Mouse (Mus musculus): ENCODE data around the gene Znrf2. TPM values are rescaled to one million over a fixed set of nuclear protein-coding genes. Genes with fewer than 3 reads are reported as not detected.
A peak's percentile ranks its signal among the peaks of the same experiment; 100 is the strongest.

Gene Znrf2
- polyA plus RNA-seq (2012; ENCODE audit: insufficient read depth, low replicate concordance) = 15.8 and 22.0 TPM in 2 replicates

DNA sequence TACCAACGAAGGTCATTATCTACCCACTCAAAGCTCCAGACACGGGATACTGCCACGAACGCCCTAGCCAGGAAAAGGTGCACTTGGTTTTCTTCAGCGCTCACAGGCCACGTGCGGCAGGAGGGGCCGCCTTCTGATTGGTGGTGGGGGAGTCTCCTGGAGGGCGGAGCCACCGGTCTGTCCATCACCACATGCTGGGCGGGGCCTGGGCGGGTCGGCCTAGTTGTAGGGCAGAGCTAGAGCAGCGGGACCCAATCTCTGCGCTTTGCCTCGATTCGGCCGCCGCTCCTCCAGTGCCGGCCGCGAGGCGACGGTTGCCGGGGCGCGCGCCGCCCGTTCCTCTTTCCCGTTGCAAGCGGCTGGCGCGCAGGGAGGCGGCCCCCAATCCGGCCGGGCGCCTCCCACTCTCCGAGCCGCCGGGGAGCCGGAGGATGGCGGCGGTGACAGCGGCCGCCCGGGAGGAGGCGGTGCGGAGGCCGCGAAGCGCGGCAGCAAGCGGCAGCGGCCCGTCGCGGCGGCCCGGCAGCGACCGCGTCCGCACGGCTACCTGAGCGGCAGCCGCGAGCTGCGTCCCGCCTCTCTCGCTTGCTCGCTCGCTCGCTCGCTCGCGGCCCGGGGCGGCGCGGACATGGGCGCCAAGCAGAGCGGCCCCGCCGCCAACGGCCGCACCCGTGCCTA, at the start of gene Znrf2:
Gene Znrf2, plus strand, starts transcription at position 529 of the 678 bp plus-strand sequence.
- TF ChIP-seq GATA1 (IDR thresholded peaks at IDR 0.05; ENCODE audit: borderline replicate concordance, low read length) = no peak
- peak within 1 kb of the TSS; percentile 96 for H3K4me3 ChIP-seq (replicated peaks)
- no peaks in the 10 kb centered on the region for H3K27me3 ChIP-seq (replicated peaks)
- peaks cover 2% of the 10 kb centered on the region for H3K36me3 ChIP-seq (replicated peaks; ENCODE audit: low read length)
- H3K4me1 ChIP-seq = peaks cover 59% of the 10 kb centered on the region
- H3K9me3 ChIP-seq = no peaks in the 10 kb centered on the region

DNA sequence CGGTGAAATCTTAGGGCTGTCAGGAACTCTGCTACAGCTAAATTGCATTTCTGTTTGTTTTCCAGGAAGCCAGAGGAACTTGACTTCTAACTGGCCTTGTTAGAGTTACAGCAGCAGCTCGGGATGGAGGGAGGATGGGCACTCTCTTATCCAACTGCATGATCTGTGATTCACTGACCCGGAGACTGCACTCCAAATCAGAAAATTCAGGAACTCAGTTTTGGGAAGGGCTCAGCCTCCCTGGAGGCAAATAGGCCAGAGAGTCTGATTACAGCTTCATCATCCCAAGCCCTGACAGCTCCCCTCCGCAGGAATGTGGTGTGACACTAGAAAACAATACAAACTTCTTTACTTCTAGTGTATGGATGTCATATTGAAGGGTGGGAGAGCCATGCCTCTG, 49.0 kb upstream of the Znrf2 start:
- H3K36me3 ChIP-seq (replicated peaks; ENCODE audit: low read length) = peaks cover 3% of the 10 kb centered on the region
- peaks cover 8% of the 10 kb centered on the region for H3K27me3 ChIP-seq (replicated peaks)
- H3K4me1 ChIP-seq = peaks cover 53% of the 10 kb centered on the region
- no peak overlapping the region for H3K4me3 ChIP-seq (replicated peaks)
- TF ChIP-seq GATA1 (IDR thresholded peaks at IDR 0.05; ENCODE audit: borderline replicate concordance, low read length) = no peak
- no peak for TF ChIP-seq FLI1 (IDR thresholded peaks at IDR 0.05; ENCODE audit: low read length)
- H3K9me3 ChIP-seq = peaks cover 9% of the 10 kb centered on the region

- no peak for TF ChIP-seq GATA1 (IDR thresholded peaks at IDR 0.05; ENCODE audit: borderline replicate concordance, low read length)
- no peak for TF ChIP-seq FLI1 (IDR thresholded peaks at IDR 0.05; ENCODE audit: low read length)
- H3K4me3 ChIP-seq (replicated peaks) = no peak overlapping the region
- peaks cover 21% of the 10 kb centered on the region for H3K9me3 ChIP-seq
- peaks cover 8% of the 10 kb centered on the region for H3K36me3 ChIP-seq (replicated peaks; ENCODE audit: low read length)
- peaks cover 30% of the 10 kb centered on the region for H3K4me1 ChIP-seq
- H3K27me3 ChIP-seq (replicated peaks) = peaks cover 9% of the 10 kb centered on the region
Observed at GRCm38 (mm10) chr6:54770766-54771165, 46.0 kb upstream of the Znrf2 start.

DNA sequence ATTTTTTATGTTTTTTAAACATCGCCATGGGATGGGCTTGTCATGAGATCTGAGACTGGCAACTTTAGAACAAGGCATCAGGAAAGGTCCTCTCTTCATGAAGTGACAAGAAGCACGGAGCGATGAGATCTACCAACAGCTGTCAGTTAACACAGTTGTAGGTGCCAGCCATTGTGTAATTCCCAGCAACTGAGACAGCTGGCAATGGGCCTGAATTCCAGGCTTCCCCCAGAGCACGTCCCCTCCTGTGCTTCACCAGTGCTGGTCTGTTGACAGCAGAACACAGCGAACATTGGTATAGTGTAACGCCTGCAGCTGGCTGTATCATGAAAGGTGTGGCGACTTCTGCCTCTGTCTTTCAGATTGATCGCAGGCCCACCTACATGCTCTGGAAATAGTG, 45.5 kb upstream of the Znrf2 start:
- H3K4me1 ChIP-seq = peaks cover 34% of the 10 kb centered on the region
- peaks cover 8% of the 10 kb centered on the region for H3K36me3 ChIP-seq (replicated peaks; ENCODE audit: low read length)
- H3K27me3 ChIP-seq (replicated peaks) = peaks cover 9% of the 10 kb centered on the region
- peaks cover 21% of the 10 kb centered on the region for H3K9me3 ChIP-seq
- H3K4me3 ChIP-seq (replicated peaks) = no peak overlapping the region
- TF ChIP-seq FLI1 (IDR thresholded peaks at IDR 0.05; ENCODE audit: low read length) (no peak), GATA1 (IDR thresholded peaks at IDR 0.05; ENCODE audit: borderline replicate concordance, low read length) (no peak)

GRCm38 (mm10) chr6:54772078-54772477, 44.6 kb upstream of the Znrf2 start:
- peaks cover 21% of the 10 kb centered on the region for H3K9me3 ChIP-seq
- TF ChIP-seq GATA1 (IDR thresholded peaks at IDR 0.05; ENCODE audit: borderline replicate concordance, low read length) (no peak), FLI1 (IDR thresholded peaks at IDR 0.05; ENCODE audit: low read length) (no peak)
- H3K27me3 ChIP-seq (replicated peaks) = peaks cover 9% of the 10 kb centered on the region
- peaks cover 8% of the 10 kb centered on the region for H3K36me3 ChIP-seq (replicated peaks; ENCODE audit: low read length)
- peaks cover 40% of the 10 kb centered on the region for H3K4me1 ChIP-seq
- H3K4me3 ChIP-seq (replicated peaks) = no peak overlapping the region

DNA sequence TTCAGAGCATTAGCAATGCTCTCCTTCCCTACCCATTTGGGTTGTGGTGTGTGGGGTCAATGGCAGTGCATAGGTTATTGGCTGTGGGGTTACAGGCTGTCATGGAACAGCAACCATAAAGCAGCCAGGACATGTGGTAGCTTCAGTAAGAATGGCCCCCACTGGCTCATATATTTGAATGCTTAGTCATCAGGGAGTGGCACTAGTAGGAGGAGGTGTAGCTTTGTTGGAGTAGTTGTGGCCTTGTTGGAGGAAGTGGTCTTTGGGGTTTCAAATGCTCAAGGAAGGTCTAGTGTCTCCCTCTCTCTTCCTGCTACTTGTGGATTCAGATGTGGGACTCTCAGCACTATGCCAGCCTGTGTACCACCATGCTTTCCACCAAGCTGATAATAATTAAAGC, 41.0 kb upstream of the Znrf2 start:
- Histone ChIP-seq H3K27me3 (replicated peaks) (peaks cover 4% of the 10 kb centered on the region), H3K4me3 (replicated peaks) (no peak overlapping the region), H3K36me3 (replicated peaks; ENCODE audit: low read length) (peaks cover 8% of the 10 kb centered on the region), H3K9me3 (peaks cover 21% of the 10 kb centered on the region), H3K4me1 (peaks cover 44% of the 10 kb centered on the region)
- TF ChIP-seq FLI1 (IDR thresholded peaks at IDR 0.05; ENCODE audit: low read length) = no peak
- TF ChIP-seq GATA1 (IDR thresholded peaks at IDR 0.05; ENCODE audit: borderline replicate concordance, low read length) = no peak

DNA sequence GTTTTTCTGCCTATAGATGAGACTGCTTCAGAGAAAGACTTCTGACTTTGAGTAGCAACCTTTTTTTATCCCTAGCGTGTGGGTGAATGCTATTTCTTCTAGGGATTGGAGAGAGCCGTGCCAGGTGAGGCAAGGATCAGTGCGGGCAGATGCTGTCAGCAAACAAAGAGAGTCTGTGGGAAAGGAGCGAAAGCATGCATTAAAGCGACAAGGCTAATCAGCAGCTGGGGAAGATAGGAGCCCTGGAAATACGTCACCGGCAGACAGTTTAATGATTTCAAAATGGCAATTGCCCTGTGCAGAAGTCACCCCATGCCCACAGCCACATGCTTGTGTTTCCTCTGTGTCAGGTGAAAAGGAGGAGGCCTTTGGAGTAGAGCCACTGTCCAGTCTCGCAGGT, 39.1 kb upstream of the Znrf2 start:
- H3K36me3 ChIP-seq (replicated peaks; ENCODE audit: low read length) = peaks cover 6% of the 10 kb centered on the region
- TF ChIP-seq GATA1 (IDR thresholded peaks at IDR 0.05; ENCODE audit: borderline replicate concordance, low read length) (no peak), FLI1 (IDR thresholded peaks at IDR 0.05; ENCODE audit: low read length) (no peak)
- H3K27me3 ChIP-seq (replicated peaks) = peaks cover 2% of the 10 kb centered on the region
- peaks cover 56% of the 10 kb centered on the region for H3K4me1 ChIP-seq
- peaks cover 12% of the 10 kb centered on the region for H3K9me3 ChIP-seq
- no peak overlapping the region for H3K4me3 ChIP-seq (replicated peaks)

DNA sequence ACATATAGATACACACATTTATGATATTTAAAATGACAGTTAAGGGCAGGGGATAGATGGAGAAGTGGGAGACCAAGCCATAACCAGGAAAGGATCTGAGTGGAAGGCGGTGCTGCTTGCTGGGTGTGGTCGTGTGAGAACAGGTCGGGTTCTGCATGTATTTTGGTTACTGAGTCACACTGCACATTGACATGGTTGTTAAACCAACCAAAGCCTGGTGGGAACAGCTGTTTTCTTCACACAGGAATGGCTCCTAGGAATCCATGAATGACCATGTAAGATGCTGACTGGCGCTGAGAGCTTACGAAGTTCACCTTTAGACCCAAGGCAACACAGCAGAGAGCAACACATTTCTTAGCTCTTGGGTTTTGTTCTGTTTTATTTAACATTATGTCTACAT, 36.7 kb upstream of the Znrf2 start:
- Histone ChIP-seq H3K36me3 (replicated peaks; ENCODE audit: low read length) (no peaks in the 10 kb centered on the region), H3K4me3 (replicated peaks) (no peak overlapping the region), H3K27me3 (replicated peaks) (no peaks in the 10 kb centered on the region), H3K4me1 (peaks cover 68% of the 10 kb centered on the region), H3K9me3 (no peaks in the 10 kb centered on the region)
- TF ChIP-seq FLI1 (IDR thresholded peaks at IDR 0.05; ENCODE audit: low read length) (no peak), GATA1 (IDR thresholded peaks at IDR 0.05; ENCODE audit: borderline replicate concordance, low read length) (no peak)

DNA sequence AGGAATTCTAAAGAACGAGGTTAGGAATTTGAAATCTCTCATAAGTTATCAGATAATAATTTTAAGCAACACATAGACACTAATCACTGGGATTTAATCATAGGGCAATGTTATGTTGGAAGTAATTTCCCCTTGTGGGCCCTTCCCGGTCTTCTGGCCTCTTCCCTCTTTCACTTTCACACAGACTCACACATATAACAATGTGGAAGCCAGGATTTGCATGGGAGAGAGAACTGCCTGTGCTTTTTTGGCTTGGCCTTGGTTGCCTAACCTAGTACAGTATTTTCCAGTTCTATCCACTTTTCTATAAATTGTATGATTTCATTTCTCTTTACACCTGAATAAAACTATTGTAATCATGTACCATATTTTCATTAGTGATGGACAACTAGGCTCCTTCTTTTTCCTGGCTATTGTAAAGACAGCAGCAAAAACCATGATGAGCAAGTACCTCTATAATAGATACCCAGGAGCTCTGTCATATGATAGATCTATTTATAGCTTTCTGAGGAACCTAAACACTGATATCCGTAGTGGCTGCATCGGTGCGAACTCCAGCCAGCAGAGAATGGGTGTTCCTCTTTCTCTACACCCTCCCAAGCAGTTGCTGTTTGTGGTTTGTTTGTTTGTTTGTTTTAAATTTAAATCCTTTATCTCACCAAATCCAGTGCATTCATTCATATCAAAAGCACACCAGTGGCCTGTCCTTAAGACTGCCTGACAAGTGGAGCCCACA, 36.0 kb upstream of the Znrf2 start:
- Histone ChIP-seq H3K9me3 (no peaks in the 10 kb centered on the region), H3K4me3 (replicated peaks) (no peak overlapping the region), H3K27me3 (replicated peaks) (no peaks in the 10 kb centered on the region), H3K4me1 (peaks cover 62% of the 10 kb centered on the region), H3K36me3 (replicated peaks; ENCODE audit: low read length) (no peaks in the 10 kb centered on the region)
- no peak for TF ChIP-seq GATA1 (IDR thresholded peaks at IDR 0.05; ENCODE audit: borderline replicate concordance, low read length)

- H3K4me3 ChIP-seq (replicated peaks) = no peak overlapping the region
- H3K9me3 ChIP-seq = no peaks in the 10 kb centered on the region
- TF ChIP-seq GATA1 (IDR thresholded peaks at IDR 0.05; ENCODE audit: borderline replicate concordance, low read length) (no peak), FLI1 (IDR thresholded peaks at IDR 0.05; ENCODE audit: low read length) (no peak)
- H3K27me3 ChIP-seq (replicated peaks) = peaks cover 2% of the 10 kb centered on the region
- H3K4me1 ChIP-seq = peaks cover 55% of the 10 kb centered on the region
- no peaks in the 10 kb centered on the region for H3K36me3 ChIP-seq (replicated peaks; ENCODE audit: low read length)
Observed at GRCm38 (mm10) chr6:54781881-54782280, 34.8 kb upstream of the Znrf2 start.
